Mouse (Mus musculus): ENCODE results near the gene Ctnnb1.

- TF ChIP-seq CTCF (IDR thresholded peaks at IDR 0.05) (no peak), EP300 (IDR thresholded peaks at IDR 0.05) (no peak)
Observed at GRCm38 (mm10) chr9:120973026-120973515, 44.1 kb downstream of the Ctnnb1 start.
